Mouse (Mus musculus) kidney, adult 2 months (tissue): ENCODE measurements around the gene Ppp1r1a.

Experiments
- CTCF ChIP-seq: fragments of 200-500 bp; conservative IDR thresholded peaks from 2 replicates; pipeline ENCODE4 v1.5.1; 2011; ENCODE audit warnings: low read depth, mild to moderate bottlenecking, control low read depth, low read length, moderate library complexity, mixed read lengths; ENCODE audit not compliant: insufficient read depth, insufficient read length
- POLR2A ChIP-seq: fragments of 200-500 bp; IDR thresholded peaks from one replicate; pipeline ENCODE4 v1.6.1; 2011; ENCODE audit warnings: low read depth, low read length, control low read depth

GRCm38 (mm10) chr15:103564981-103565380 is 27.2 kb upstream of the Ppp1r1a start, which contains the start of gene Glycam1:
- TF ChIP-seq POLR2A (no peak), CTCF (no peak)
